Mouse (Mus musculus) liver, embryonic 14.5 days (tissue): ENCODE results near the gene Gabbr2.

ENCODE experiments used
- CTCF ChIP-seq: IDR thresholded peaks from 2 replicates; pipeline ENCODE4 v1.5.1; 2016; ENCODE audit warnings: antibody characterized with exemption, low read depth, control low read depth
- EP300 ChIP-seq: IDR thresholded peaks from 2 replicates; pipeline ENCODE4 v1.6.1; 2016; ENCODE audit warnings: antibody characterized with exemption, low read depth

DNA sequence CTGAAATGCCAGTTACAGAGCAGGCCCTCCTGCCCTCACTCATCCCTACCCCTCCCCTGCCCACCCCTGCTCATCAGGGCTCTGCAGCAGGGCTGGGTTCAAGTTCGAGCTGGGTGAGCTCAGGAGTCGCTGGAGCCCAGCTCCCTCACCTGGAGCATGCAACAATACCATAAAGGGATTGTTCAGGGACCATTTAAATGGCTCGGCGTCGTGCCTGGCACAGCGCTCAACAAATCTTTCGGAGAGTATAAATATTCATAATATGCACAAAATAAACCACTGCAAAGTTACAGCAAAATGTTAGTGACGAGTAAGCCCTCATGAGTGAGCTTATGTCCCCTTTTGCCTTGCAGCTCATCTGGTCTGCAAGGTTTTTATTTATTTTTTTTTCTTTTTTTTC is 40.5 kb upstream of the Gabbr2 start:
- TF ChIP-seq CTCF (no peak), EP300 (no peak)
